Mouse (Mus musculus) monocyte, adult 2 months (primary cell): ENCODE measurements around the gene Ppm1b.
A peak's percentile ranks its signal among the peaks of the same experiment; 100 is the strongest.
"Not testable (repeated sequence)": the region's sequence is repeated elsewhere in the genome, so short reads cannot be mapped to it uniquely, and the experiment has no call there.

Experiments
- DNase-seq, 2 experiments: peaks; one replicate each; pipeline ENCODE4 v3.0.0; 2022; ENCODE audit warnings: low spot score in 2 of 2, low read depth in 1 of 2

The Ppm1b gene

GRCm38 (mm10) chr17:84956441-84956840 is at the start of gene Ppm1b:
TSS of gene Ppm1b (plus strand) at chr17:84956741.
- DNase-seq = no peak

DNA sequence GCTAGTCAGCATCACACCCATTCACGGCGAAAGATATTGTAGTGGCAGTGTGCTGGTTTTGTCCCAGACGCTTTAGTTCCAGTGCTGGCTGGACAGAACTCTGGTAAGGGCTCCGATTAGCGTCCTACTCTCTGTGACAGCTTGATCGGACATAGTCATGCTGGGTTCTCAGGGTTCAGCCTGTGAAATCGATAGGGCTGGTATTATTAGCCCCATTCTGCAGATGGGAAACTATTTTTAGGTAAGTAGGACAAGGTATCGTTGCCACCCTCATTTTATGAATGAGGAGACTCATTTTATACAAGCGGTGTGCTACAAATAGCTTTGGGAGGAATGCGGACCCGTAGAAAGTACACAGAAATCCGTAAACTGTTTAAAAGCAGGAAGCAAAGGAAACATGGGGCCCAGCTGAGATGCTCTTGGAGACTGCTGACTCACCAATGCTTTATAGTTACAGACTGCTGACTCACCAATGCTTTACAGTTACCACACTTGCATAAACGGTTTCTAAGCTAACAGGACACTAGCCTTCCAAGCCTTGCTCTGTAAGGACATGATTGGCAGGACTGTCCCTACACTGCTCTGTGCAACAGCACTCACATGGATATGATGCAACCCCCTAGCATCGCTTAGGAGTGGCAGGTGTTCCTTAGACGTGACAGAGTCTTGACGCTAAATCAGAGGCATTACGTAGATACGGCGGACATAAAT is 34.7 kb upstream of the Ppm1b start:
- DNase-seq = no peak

DNA sequence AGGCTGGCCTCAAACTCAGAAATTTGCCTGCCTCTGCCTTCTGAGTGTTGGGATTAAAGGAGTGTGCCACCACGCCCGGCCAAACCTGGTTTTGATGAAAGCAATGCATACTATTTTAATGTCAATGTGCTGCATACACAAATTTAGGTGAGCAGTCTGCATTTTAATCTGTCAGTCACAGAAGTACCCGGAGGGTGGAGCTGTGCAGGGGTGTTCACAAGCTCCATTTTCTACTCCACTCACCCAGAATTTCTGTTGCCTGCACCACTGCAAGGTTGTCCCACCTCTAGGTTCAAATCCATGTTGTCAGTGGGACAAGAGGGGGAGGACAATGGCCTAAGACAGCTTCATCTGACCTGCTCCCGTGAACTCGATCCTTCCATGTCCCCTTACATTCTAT is 31.8 kb upstream of the Ppm1b start:
- no peak for DNase-seq

DNA sequence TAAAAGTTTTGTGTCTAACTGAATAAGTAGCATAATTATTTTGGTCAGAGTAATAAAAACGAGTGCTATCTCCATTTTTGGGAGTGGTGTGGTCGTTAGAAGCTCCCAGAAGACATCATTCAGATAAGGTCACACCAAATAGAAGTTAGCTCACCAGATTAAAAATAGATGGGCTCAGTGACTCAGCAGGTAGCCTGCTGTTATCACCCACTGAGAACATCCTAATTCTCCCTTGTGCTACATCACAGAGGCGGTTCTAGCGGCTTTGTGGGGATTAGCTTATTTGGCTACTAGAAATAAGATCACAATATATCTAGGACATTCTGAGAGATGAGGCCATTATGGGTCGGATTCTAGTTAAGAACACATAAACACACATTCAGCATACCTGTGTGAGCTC is 30.3 kb upstream of the Ppm1b start:
- DNase-seq = no peak

- no peak for DNase-seq
Observed at GRCm38 (mm10) chr17:84927580-84927979, 29.0 kb upstream of the Ppm1b start.

GRCm38 (mm10) chr17:84932943-84933342 is 23.6 kb upstream of the Ppm1b start:
- no peak for DNase-seq

- no peak for DNase-seq
Observed at GRCm38 (mm10) chr17:84933968-84934367, 22.6 kb upstream of the Ppm1b start.

DNA sequence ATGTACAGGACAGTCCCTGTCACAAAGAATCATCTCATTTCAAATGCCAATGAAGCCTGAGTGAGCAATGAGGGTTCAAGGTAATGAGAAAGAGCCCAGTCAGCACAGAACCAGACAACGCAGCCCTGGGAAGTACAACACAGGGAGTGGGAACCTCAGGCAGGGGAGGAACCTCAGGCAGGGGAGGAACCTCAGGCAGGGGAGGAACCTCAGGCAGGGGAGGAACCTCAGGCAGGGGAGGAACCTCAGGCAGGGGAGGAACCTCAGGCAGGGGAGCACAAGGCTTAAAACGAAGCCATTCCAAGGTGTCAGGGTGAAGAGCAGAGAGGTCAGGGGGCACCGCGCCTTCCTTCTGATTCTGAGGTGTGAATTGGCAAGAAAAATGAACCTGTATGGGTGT is 20.9 kb upstream of the Ppm1b start:
- DNase-seq = not testable (repeated sequence)

DNA sequence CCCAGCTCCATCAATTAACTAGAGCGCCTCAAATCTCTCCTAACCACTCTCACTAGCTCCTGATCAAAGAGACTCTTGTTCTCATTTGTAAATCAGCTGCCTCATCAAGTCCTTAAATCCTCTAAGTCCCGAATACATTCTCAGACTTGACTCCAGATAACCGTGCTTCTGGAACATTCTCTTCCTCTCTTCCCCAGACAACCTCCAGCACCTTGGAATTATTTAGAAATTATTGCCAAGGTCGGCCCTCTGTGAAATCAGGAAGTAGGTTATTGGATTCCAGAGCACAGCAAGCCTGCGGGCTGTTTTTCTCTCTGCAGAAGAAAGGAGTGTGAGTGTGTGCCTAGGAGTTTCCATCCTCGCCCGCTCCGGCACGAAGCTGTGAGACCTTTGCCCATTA is 20.2 kb upstream of the Ppm1b start:
- no peak for DNase-seq

DNA sequence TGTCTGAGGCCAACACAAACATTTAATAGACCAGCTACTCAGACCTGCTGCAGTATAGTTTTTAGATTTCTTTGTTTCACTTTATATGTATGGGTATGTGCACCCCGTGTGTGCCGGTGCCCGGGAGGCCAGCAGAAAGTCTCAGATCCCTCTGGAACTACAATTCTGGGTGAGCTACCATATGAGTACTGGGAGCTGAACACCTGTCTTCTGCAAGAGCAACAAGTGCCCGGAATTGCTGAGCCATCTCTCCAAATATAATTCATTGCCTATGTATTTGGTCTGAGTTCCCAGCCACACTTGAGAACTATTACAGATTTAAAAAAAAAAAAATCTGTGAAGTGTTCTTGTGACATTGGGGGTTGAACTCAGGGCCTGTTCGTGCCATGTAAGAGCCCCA is 19.7 kb upstream of the Ppm1b start:
- no peak for DNase-seq

DNA sequence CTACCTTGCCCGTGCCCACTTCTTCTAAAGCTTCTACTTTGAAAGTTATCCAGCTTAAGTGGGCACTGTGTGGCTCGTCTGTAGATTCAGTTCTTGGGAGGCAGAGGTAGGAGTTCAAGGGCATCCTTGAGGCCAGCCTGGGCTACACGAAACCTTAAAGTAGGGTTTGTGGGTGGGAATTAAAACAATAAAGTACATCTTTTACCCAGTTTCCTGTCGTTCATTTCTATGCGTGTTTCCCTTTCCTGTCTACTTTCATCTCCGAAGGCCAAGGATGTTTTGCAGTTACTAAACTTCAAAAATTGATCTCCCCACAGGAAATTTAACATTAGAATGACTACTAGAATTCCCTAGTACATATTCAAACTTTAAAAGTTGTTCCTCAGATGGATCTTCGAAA is 19.3 kb upstream of the Ppm1b start:
- DNase-seq = no peak

- DNase-seq = no peak
Observed at GRCm38 (mm10) chr17:84938215-84938614, 18.3 kb upstream of the Ppm1b start.

DNA sequence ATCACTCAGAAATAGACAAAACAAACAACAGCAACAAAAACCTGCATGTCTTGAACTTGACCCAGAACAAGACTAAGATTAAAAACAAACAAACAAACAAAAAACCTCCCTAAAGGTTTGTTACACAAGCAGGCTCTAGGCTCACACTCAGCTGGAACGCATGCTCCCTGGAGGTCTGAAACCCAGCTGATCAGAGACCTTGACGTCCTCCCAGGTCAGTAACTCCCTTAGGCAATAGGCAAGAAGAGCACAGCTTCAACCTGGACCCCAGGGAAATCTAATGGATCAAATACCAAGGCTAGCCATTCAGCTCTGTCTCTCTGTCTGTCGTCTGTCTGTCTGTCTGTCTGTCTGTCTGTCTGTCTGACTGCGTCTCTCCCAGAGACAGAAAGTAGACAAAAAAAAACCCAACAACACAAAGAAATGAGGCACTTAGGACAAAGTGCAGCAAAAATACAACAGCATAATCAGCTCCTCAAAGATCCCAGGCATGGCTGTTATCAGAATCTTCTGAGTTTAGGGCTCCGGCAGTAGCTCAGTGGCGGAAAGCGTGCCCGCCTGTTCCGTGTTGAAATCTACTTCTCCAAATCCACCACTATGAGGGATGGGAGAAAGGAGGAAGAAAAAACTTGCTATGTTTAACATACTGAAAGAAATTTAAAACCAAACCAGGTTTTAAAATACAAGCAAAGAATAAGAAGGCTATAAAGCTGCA is 16.4 kb upstream of the Ppm1b start:
- no peak for DNase-seq

DNA sequence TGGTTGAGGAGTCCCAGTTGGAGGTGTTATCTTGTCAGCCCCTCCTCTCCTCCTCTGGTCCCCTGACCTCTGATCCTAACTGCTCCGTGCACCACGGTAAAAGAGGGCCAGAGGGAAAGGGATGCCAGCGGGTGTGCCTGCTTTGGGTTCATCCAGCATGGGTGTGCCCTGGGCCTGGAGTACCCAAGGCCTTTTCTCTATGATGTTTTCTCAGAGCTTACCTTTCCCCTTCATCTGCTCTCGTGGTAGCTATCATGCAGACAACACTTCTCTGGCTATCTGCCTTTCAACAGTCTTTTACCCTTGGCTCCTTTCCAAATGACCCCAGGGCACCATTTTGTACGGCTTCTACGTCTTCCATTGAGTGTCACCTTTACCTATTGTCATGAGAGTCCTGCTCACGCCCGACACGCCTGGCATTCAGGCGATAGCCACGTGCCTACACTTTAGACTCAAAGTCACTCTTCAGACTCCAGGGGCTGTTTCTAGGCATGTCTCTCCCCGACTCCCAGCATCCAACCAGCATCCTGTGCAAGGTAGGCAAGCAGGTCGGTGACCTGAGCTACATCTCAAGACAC is 15.2 kb upstream of the Ppm1b start:
- DNase-seq = no peak

- DNase-seq = no peak
Observed at GRCm38 (mm10) chr17:84942358-84943032, 14.0 kb upstream of the Ppm1b start.

DNA sequence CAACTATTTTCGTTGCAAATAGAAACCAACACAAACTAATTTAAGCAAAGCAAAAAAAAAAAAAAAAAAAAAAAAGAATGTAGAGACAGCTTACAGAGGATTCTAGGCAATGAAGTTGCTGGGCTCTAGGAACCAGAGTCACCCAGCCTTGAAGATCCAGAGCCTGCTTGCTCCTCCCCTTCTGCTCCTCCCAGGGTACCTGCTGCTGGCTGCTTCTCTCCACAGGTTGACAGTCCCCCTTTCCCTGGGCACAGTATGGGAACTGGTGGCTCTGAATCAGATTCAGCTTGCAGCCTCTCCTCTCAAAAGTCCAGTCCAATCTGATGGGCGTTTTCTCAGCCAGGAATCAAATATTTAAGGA is 13.5 kb upstream of the Ppm1b start:
- DNase-seq = no peak

DNA sequence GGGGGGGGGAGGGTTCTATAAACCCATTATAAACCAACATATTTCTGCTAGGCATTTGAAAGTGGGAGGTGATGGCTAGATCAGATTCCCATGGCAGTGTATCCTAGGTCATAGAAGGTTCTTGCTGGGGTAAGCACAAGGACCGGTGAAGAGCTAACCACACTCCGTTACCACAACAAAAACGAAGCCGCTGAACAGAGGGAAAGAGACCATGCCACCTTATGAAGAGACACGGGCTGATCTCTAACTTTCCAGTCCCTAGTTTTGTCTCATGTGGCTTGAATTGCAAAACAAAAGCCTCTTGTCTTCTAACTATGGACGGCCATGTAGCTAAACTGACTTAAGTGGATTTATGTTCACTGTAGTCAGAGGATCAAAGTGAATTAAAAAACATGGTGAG is 12.2 kb upstream of the Ppm1b start:
- DNase-seq = no peak

DNA sequence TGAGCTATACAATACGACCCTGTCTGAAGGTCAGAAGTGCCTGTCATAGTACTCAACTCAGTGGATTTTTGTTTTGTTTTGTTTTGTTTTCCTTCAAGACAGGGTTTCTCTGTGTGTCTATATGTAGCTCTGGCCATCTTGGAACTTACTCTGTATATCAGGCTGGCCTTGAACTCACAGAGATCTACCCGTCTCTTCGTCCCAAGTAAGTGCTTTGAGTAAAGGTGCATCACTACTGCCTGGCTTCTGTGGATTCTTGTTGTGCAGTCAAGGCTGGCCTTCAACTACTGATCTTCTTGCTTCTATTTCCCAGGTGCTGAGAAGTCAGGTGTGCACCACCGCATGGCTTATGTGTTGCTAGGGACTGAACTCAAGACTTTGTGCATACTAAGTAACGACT is 4.0 kb upstream of the Ppm1b start:
- no peak for DNase-seq

GRCm38 (mm10) chr17:84953776-84954175 is 2.8 kb upstream of the Ppm1b start:
- no peak for DNase-seq

DNA sequence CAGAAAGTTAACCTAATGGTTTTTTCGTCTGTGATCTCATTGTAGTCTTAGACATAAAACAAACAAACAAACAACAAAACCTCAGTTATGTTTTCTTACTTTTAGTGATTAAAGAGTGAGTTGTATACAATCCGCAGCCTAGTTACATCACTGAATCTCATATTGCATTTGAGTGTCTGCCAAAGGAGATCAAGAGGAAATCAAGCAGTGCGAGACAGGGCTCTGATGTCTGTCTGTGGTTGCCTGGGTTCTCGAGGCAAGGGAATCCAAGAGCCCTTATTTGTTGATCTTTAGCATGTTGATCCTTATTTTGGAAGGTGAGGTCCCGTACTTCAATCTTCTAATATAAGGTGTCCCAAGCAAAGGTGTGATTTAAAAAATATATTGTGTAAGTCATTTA is 1.7 kb upstream of the Ppm1b start:
- no peak for DNase-seq

- peak; percentile 80 to 88 for DNase-seq
Observed at GRCm38 (mm10) chr17:84956931-84957486, 468 bp downstream of the Ppm1b start.
